Mouse (Mus musculus): ENCODE measurements around the gene Neurl1a. TPM values are rescaled to one million over a fixed set of nuclear protein-coding genes. Genes with fewer than 3 reads are reported as not detected.

Neurl1a gene
- polyA plus RNA-seq, 1 experiment: 3.7 TPM

DNA sequence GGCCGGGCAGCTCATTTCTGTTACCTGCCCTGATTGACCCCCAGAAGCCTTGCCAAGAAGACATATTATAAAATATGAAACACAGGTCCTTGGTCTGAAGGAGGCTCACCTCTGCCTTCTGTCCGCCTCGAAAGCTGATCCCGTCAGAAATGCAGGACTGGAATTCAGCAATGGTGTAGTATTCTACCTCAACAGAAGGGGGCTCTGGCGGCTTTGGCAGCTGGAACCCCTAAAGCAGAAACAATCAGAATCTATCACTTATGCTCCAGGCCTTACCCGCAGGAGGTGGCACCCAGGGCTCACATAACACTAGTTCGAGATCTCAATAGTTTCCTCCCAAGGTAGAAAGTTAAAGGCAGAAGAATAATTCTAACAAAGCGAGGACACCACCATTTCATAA, 91.1 kb downstream of the Neurl1a start:
- Histone ChIP-seq H3K4me3 (ENCODE audit: insufficient read depth, poor library complexity, severe bottlenecking) (no peak overlapping the region), H3K36me3 (ENCODE audit: control insufficient read depth, insufficient read depth) (peaks cover 77% of the 10 kb centered on the region), H3ac (ENCODE audit: control insufficient read depth, insufficient read length, low read depth) (no peak overlapping the region), H3K27me3 (ENCODE audit: control insufficient read depth, insufficient read depth, insufficient read length) (no peaks in the 10 kb centered on the region), H3K79me2 (ENCODE audit: control insufficient read depth, insufficient read depth) (no peaks in the 10 kb centered on the region), H3K79me3 (ENCODE audit: low read depth) (no peaks in the 10 kb centered on the region)
- TF ChIP-seq MYOD1 (IDR thresholded peaks at IDR 0.05; ENCODE audit: control insufficient read depth, insufficient read length, low read depth): no peak
- TF ChIP-seq CEBPB (IDR thresholded peaks at IDR 0.05; ENCODE audit: low read depth): no peak

DNA sequence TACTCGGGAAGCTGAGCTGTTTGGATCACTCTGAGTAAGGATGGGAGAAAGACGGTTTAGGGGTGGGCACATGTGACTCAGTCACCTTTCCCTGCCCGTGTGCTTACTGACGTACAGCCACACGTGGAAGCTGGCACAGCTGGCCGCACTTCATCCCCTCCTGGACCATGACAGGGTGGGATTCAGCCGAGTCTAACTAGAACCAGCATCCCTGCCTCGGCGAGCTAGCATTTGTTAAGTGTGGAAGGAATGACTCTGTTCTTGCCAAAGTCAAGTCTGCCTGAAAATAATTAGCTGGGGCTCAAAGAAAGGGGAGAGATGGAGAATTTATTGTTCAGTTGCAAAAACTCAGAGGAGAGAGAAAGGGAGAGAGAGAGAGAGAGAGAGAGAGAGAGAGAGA, 91.9 kb downstream of the Neurl1a start:
- H3K79me2 ChIP-seq (ENCODE audit: control insufficient read depth, insufficient read depth): no peaks in the 10 kb centered on the region
- H3K36me3 ChIP-seq (ENCODE audit: control insufficient read depth, insufficient read depth): peaks cover 72% of the 10 kb centered on the region
- H3K4me3 ChIP-seq (ENCODE audit: insufficient read depth, poor library complexity, severe bottlenecking): no peak overlapping the region

DNA sequence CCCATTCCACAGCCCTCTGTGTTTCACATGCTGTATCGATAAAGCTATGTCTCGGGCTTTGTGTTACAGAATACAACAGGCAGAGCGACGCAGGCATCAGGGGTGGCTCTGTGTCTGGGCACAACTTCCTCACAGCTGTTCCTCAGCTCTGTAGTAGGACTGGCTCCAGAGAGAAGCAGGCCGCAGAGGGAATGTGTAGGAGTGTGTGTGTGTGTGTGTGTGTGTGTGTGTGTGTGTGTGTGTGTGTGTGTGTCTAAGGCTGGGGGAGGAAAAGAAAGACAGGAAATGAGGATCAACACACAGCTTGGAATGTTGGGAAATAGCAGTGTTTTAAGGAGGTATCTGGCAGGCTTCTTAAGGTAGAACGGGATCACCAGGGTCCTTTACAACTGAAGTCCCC, 98.1 kb downstream of the Neurl1a start:
- H3K36me3 ChIP-seq (ENCODE audit: control insufficient read depth, insufficient read depth): peaks cover 87% of the 10 kb centered on the region
- H3K79me3 ChIP-seq (ENCODE audit: low read depth): no peaks in the 10 kb centered on the region
- no peak overlapping the region for H3ac ChIP-seq (ENCODE audit: control insufficient read depth, insufficient read length, low read depth)
- TF ChIP-seq MAX (IDR thresholded peaks at IDR 0.05): no peak
- no peak for TF ChIP-seq USF1 (IDR thresholded peaks at IDR 0.05; ENCODE audit: low read depth)
- TF ChIP-seq MYOG (IDR thresholded peaks at IDR 0.05; ENCODE audit: control insufficient read depth, extremely low read depth, insufficient read length): no peak
- TF ChIP-seq MYOD1 (IDR thresholded peaks at IDR 0.05; ENCODE audit: control insufficient read depth, insufficient read length, low read depth): no peak
- TF ChIP-seq CTCF (IDR thresholded peaks at IDR 0.05; ENCODE audit: control insufficient read depth, insufficient read depth, insufficient read length): no peak
- TF ChIP-seq CEBPB (IDR thresholded peaks at IDR 0.05; ENCODE audit: low read depth): no peak
- TF ChIP-seq FOSL1 (IDR thresholded peaks at IDR 0.05; ENCODE audit: insufficient read depth, low read length, poor library complexity, severe bottlenecking): no peak
- no peak overlapping the region for H3K4me3 ChIP-seq (ENCODE audit: insufficient read depth, poor library complexity, severe bottlenecking)
- H3K79me2 ChIP-seq (ENCODE audit: control insufficient read depth, insufficient read depth): no peaks in the 10 kb centered on the region
- H3K27me3 ChIP-seq (ENCODE audit: control insufficient read depth, insufficient read depth, insufficient read length): no peaks in the 10 kb centered on the region

More for the DNA sequence above, 91.9 kb downstream of the Neurl1a start:
- H3ac ChIP-seq (ENCODE audit: control insufficient read depth, insufficient read length, low read depth): no peak overlapping the region
- TF ChIP-seq MYOD1 (IDR thresholded peaks at IDR 0.05; ENCODE audit: control insufficient read depth, insufficient read length, low read depth) (no peak), MAX (IDR thresholded peaks at IDR 0.05) (no peak), CTCF (IDR thresholded peaks at IDR 0.05; ENCODE audit: control insufficient read depth, insufficient read depth, insufficient read length) (no peak), USF1 (IDR thresholded peaks at IDR 0.05; ENCODE audit: low read depth) (no peak), CEBPB (IDR thresholded peaks at IDR 0.05; ENCODE audit: low read depth) (no peak), FOSL1 (IDR thresholded peaks at IDR 0.05; ENCODE audit: insufficient read depth, low read length, poor library complexity, severe bottlenecking) (no peak), MYOG (IDR thresholded peaks at IDR 0.05; ENCODE audit: control insufficient read depth, extremely low read depth, insufficient read length) (no peak)
- H3K79me3 ChIP-seq (ENCODE audit: low read depth): no peaks in the 10 kb centered on the region
- no peaks in the 10 kb centered on the region for H3K27me3 ChIP-seq (ENCODE audit: control insufficient read depth, insufficient read depth, insufficient read length)

DNA sequence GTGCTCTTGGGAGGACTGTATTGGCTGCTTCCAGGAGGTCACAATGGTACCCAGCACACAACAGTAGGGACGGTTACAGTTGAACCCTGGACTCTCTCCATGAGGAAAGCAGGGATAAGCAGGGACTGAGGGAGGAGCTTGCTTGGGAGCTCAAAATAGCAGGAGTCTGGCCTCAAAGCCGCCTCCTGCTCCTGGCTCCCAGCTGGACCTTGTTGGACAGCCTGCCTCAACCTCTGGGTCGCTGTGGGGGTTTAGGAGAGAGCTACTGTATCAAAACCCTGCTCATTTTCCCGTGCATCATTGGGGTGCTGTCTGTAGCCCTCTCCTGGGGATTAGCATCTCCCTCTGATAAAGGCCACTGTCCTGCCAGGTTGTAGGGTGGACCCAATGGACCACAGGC, 100.8 kb downstream of the Neurl1a start:
- no peak overlapping the region for H3K4me3 ChIP-seq (ENCODE audit: insufficient read depth, poor library complexity, severe bottlenecking)
- H3ac ChIP-seq (ENCODE audit: control insufficient read depth, insufficient read length, low read depth): no peak overlapping the region
- no peaks in the 10 kb centered on the region for H3K79me2 ChIP-seq (ENCODE audit: control insufficient read depth, insufficient read depth)
- H3K36me3 ChIP-seq (ENCODE audit: control insufficient read depth, insufficient read depth): peaks cover 70% of the 10 kb centered on the region
- TF ChIP-seq MYOG (IDR thresholded peaks at IDR 0.05; ENCODE audit: control insufficient read depth, extremely low read depth, insufficient read length) (no peak), USF1 (IDR thresholded peaks at IDR 0.05; ENCODE audit: low read depth) (no peak), FOSL1 (IDR thresholded peaks at IDR 0.05; ENCODE audit: insufficient read depth, low read length, poor library complexity, severe bottlenecking) (no peak), MAX (IDR thresholded peaks at IDR 0.05) (no peak), CEBPB (IDR thresholded peaks at IDR 0.05; ENCODE audit: low read depth) (no peak), CTCF (IDR thresholded peaks at IDR 0.05; ENCODE audit: control insufficient read depth, insufficient read depth, insufficient read length) (no peak), MYOD1 (IDR thresholded peaks at IDR 0.05; ENCODE audit: control insufficient read depth, insufficient read length, low read depth) (no peak)
- no peaks in the 10 kb centered on the region for H3K79me3 ChIP-seq (ENCODE audit: low read depth)
- H3K27me3 ChIP-seq (ENCODE audit: control insufficient read depth, insufficient read depth, insufficient read length): no peaks in the 10 kb centered on the region

DNA sequence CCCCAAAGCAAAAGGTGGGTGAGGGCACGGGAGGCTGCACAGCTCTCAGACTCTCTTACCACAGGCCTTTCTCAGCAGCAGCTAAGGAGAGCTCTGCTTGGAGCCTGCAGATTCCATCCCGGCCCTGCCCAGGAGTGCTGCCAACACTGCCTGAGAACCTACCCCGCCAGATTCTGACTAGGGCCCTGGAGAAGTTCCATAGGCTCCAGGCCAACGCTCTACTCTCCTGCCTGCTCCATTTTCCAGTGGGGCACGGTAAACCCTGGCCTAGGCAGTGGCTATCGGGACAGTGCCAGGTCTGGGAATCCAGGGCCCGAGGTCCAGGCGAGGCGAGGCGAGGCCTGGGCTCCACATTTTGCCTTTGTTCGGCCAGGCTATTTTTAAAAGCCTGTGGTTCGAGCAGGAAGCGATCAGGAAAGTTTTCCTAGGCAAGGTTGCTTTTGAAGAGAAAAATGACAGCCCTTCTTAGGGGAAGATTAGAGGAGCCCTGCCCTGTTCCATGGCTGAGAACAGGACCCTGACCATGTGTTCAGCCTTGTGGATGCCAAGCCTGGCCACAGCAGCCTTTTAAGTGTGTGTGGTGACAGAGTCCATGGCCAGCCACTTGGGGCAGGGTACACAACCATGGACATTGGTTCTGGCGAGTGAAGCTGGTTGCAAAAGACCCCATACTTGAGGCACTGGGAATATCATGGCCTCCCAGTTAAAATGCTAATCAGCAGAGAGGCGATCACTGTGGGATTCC, 101.3 kb downstream of the Neurl1a start:
- no peaks in the 10 kb centered on the region for H3K79me2 ChIP-seq (ENCODE audit: control insufficient read depth, insufficient read depth)
- no peaks in the 10 kb centered on the region for H3K79me3 ChIP-seq (ENCODE audit: low read depth)
- no peaks in the 10 kb centered on the region for H3K27me3 ChIP-seq (ENCODE audit: control insufficient read depth, insufficient read depth, insufficient read length)
- H3K4me3 ChIP-seq (ENCODE audit: insufficient read depth, poor library complexity, severe bottlenecking): no peak overlapping the region
- no peak for TF ChIP-seq MYOD1 (IDR thresholded peaks at IDR 0.05; ENCODE audit: control insufficient read depth, insufficient read length, low read depth)
- no peak for TF ChIP-seq CTCF (IDR thresholded peaks at IDR 0.05; ENCODE audit: control insufficient read depth, insufficient read depth, insufficient read length)
- no peak for TF ChIP-seq USF1 (IDR thresholded peaks at IDR 0.05; ENCODE audit: low read depth)
- no peak for TF ChIP-seq CEBPB (IDR thresholded peaks at IDR 0.05; ENCODE audit: low read depth)
- TF ChIP-seq FOSL1 (IDR thresholded peaks at IDR 0.05; ENCODE audit: insufficient read depth, low read length, poor library complexity, severe bottlenecking): no peak
- TF ChIP-seq MAX (IDR thresholded peaks at IDR 0.05): no peak
- no peak for TF ChIP-seq MYOG (IDR thresholded peaks at IDR 0.05; ENCODE audit: control insufficient read depth, extremely low read depth, insufficient read length)
- no peak overlapping the region for H3ac ChIP-seq (ENCODE audit: control insufficient read depth, insufficient read length, low read depth)
- H3K36me3 ChIP-seq (ENCODE audit: control insufficient read depth, insufficient read depth): peaks cover 73% of the 10 kb centered on the region

DNA sequence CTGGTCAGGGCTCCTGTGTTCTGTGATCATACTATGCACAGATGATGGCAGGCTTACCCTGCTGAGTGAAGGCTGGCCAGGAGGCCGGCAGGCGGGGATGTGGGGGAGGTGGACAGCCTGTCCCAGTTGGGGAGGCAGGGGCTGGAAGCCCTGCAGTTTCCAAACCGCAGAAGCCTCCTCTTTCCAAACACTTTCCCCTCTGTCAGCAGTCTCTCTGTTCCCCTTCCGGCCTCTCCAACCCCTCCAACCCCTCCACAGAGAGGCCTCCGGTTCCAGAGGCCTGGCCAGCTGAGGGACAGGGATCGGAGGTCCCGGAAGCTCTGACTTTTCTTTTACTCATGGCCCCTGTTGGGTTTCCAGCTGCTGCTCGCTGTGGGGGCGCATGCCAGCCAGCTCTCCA, 102.3 kb downstream of the Neurl1a start:
- Histone ChIP-seq H3K79me3 (ENCODE audit: low read depth) (no peaks in the 10 kb centered on the region), H3K36me3 (ENCODE audit: control insufficient read depth, insufficient read depth) (peaks cover 79% of the 10 kb centered on the region), H3K27me3 (ENCODE audit: control insufficient read depth, insufficient read depth, insufficient read length) (no peaks in the 10 kb centered on the region), H3ac (ENCODE audit: control insufficient read depth, insufficient read length, low read depth) (no peak overlapping the region), H3K4me3 (ENCODE audit: insufficient read depth, poor library complexity, severe bottlenecking) (no peak overlapping the region), H3K79me2 (ENCODE audit: control insufficient read depth, insufficient read depth) (no peaks in the 10 kb centered on the region)
- no peak for TF ChIP-seq CEBPB (IDR thresholded peaks at IDR 0.05; ENCODE audit: low read depth)
- TF ChIP-seq USF1 (IDR thresholded peaks at IDR 0.05; ENCODE audit: low read depth): no peak
- TF ChIP-seq MAX (IDR thresholded peaks at IDR 0.05): no peak
- TF ChIP-seq FOSL1 (IDR thresholded peaks at IDR 0.05; ENCODE audit: insufficient read depth, low read length, poor library complexity, severe bottlenecking): no peak
- TF ChIP-seq CTCF (IDR thresholded peaks at IDR 0.05; ENCODE audit: control insufficient read depth, insufficient read depth, insufficient read length): no peak
- TF ChIP-seq MYOD1 (IDR thresholded peaks at IDR 0.05; ENCODE audit: control insufficient read depth, insufficient read length, low read depth): no peak
- TF ChIP-seq MYOG (IDR thresholded peaks at IDR 0.05; ENCODE audit: control insufficient read depth, extremely low read depth, insufficient read length): no peak

All from C2C12 (cell line).